Mouse (Mus musculus) pancreas, adult 10 weeks (tissue): ENCODE results near the gene Ube2f. TPM values are rescaled to one million over a fixed set of nuclear protein-coding genes. Genes with fewer than 3 reads are reported as not detected.

Source experiments
- polyA plus RNA-seq: library from polyadenylated mRNA; stranded (reverse); fragments of 350-450 nt; fragmentation: Illumina TruSeq; extraction: RNeasy Lipid Tissue Mini Kit (QIAGEN cat#74804); gene quantifications from one replicate; pipeline ENCODE4 v1.2.3, GENCODE M21; 2015; ENCODE audit warnings: low read depth, low replicate concordance; ENCODE audit not compliant: insufficient read depth

Gene Ube2f
- polyA plus RNA-seq = 28.6 TPM

DNA sequence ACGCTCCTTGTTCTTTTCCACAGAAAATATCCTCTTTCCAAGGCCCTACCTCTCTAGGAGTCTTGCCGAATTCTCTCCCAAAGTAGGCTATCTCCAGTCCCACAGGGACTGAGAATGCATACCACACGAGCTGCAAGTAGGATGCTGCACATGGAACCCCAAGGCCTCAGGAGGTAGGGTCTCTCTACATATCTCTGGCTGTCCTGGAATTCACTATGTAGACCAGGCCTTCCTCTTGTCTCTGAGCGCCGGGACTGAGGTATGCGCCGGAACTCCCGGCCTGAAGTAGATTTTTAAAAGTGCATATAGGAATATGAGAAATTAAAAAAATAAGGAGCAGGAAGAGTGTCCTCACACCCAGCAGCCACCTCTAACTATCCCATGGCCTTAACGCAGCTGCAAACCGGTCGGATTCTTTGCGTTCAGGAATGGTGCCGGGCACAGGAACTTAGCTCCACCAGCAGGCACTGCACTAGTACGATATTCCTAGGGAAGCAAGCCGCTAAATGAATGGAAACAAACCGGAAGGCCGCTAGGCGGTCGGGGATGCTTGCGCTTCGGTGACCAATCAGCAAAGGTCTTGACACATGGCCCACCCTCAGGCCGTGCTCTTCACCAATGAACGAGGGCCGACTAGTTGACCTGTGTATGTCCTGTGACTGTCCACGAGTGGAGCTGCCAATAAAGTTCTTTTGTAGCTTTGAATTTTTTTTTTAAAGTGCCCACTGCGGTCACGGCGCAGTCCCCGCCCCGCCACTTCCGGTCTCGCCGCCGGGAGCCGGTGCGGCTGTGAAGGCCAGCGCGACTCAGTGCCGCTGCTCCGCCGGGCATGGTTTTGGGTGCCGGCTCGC lies at the start of gene Ube2f:
TSS of gene Ube2f (plus strand) at position 741 of the 851 bp plus-strand sequence.

DNA sequence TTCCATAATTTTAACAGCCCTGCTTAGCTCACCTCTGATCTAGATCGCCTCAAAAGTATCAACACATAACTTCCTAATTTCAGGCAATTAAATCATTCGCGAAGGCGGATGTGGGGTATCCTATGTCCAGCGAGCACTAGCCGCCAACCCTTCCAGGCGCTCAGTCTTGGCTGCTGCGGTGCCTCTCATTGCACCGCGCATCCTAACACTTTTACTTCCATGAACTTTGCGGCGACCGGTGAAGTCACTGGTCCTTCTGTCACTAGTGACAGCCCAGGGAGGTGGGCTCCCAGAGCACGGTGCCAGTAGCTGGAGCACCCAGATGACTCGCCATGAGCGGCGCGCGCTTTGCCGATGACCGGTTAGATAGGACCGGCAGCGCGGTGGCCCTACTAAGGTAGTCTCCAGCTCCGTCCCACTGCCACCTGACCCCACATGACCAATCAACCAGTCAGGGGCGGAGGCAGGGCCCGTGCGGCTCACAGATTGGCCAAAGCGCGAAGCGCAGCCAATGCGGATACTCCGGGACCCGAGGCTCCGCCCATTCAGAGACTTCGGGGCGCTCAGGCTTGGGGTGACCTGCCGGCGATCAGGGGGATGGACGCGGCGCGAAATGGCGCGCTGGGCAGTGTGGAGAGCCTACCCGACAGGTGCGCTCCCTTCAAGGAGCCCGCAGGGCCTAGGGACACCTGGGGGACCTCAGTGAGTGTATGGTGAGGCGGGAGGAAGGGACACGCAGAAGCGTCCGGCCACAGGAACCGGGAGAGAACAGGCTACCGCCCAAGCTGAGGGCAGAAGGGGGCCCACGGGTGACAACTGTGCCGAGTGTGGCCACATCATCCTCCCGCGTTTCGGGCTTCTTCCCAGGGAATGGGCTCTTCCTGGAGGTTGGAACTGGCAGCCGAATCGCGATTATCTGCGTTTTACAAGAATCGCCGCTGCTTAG lies 48.0 kb downstream of the Ube2f start, which contains the start of gene Scly:
TSS of gene Scly (plus strand) at position 540 of the 946 bp plus-strand sequence.

DNA sequence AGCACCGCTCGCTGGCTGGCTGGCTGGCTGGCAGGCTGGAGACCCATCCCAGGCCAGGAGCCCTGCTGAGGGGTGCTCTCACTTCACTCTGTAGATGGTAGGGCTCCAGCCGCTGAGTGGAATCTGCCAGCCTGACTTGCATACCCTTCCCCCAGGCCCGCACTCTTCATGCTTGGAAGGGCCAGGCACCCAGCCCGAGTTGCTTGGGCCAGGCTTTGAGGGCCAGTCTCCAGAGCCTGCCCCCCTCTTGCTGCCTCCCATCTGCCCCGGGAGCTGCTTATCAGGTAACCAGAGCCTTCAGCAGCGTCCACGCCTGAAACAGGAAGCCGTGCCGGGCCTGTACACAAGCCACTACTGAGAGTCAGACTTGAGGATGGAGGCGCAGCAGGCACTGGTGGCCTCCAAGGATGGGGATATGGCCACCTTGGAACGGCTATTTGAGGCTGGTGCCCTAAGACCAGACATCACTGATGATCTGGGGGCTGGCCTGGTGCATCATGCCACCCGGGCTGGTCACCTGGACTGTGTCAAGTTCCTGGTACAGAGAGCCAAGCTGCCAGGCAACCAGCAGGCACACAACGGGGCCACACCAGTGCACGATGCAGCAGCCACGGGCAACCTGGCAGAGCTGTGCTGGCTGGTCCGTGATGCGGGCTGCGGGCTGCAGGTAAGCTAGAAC lies 71.8 kb downstream of the Ube2f start, which contains the start of gene Espnl:
TSS of gene Espnl (plus strand) at position 316 of the 679 bp plus-strand sequence.

Other genes starting within 250 kb of the Ube2f start
- not detected for gene Rbm44, start 105.2 kb upstream of the Ube2f start, polyA plus RNA-seq
- gene Ramp1, start 70.5 kb upstream of the Ube2f start, polyA plus RNA-seq = 9.2 TPM
- 13.3 TPM for gene Scly, start 48.0 kb downstream of the Ube2f start, polyA plus RNA-seq
- gene Espnl, start 71.8 kb downstream of the Ube2f start, polyA plus RNA-seq = 0.52 TPM
- gene Klhl30, start 100.7 kb downstream of the Ube2f start, polyA plus RNA-seq = 0.78 TPM
- gene Erfe, start 116.1 kb downstream of the Ube2f start, polyA plus RNA-seq = not detected
- 36.3 TPM for gene Ilkap, start 148.5 kb downstream of the Ube2f start, polyA plus RNA-seq
- 8.0 TPM for gene Hes6, start 163.7 kb downstream of the Ube2f start, polyA plus RNA-seq
- gene Per2, start 209.0 kb downstream of the Ube2f start, polyA plus RNA-seq = 4.2 TPM
- gene Traf3ip1, start 244.3 kb downstream of the Ube2f start, polyA plus RNA-seq = 1.8 TPM